Mouse (Mus musculus): ENCODE results near the gene Llgl1.

GRCm38 (mm10) chr11:60699524-60700075, at the start of gene Llgl1:
- no peak for TF ChIP-seq GATA1 (IDR thresholded peaks at IDR 0.05; ENCODE audit: borderline replicate concordance, low read length)
- TF ChIP-seq FLI1 (IDR thresholded peaks at IDR 0.05; ENCODE audit: low read length), result no peak

All from megakaryocyte, embryonic 14.5 days (primary cell).